Mouse (Mus musculus) midbrain, embryonic 14.5 days (tissue): ENCODE data around the gene Zfp58. TPM values are rescaled to one million over a fixed set of nuclear protein-coding genes. Genes with fewer than 3 reads are reported as not detected.
A peak's percentile ranks its signal among the peaks of the same experiment; 100 is the strongest.
"Not testable (repeated sequence)": the region's sequence is repeated elsewhere in the genome, so short reads cannot be mapped to it uniquely, and the experiment has no call there.

Source experiments
- ATAC-seq: fragments of 200-750 bp; cut with Nextera tagmentation; 2 replicates; pipeline ENCODE4 v1.8.0; 2017; ENCODE audit warnings: moderate number of reproducible peaks, moderate library complexity; ENCODE audit not compliant: low FRiP score, low TSS enrichment
- DNase-seq: peaks from one replicate; pipeline ENCODE4 v3.0.0-alpha.2; 2015
- H3K27ac ChIP-seq: fragments of 300-500 bp; sonication (generic); replicated peaks from 2 replicates; pipeline ENCODE4 v1.5.1; 2014; ENCODE audit warnings: mild to moderate bottlenecking, low read depth, low read length, moderate library complexity
- H3K27me3 ChIP-seq: fragments of 300-500 bp; sonication (generic); 2 replicates; pipeline ENCODE4 v1.6.1; 2014; ENCODE audit warnings: low read length, control low read depth, mixed read lengths; ENCODE audit not compliant: control insufficient read depth, insufficient read depth
- H3K36me3 ChIP-seq: fragments of 300-500 bp; sonication (generic); 2 replicates; pipeline ENCODE4 v1.6.1; 2014; ENCODE audit warnings: low read length, control low read depth; ENCODE audit not compliant: control insufficient read depth, insufficient read depth
- H3K4me1 ChIP-seq: fragments of 300-500 bp; sonication (generic); 2 replicates; pipeline ENCODE4 v1.6.1; 2014; ENCODE audit warnings: mild to moderate bottlenecking, antibody characterized with exemption, low read length, control low read depth; ENCODE audit not compliant: control insufficient read depth, insufficient read depth
- H3K4me2 ChIP-seq: fragments of 300-500 bp; sonication (generic); 2 replicates; pipeline ENCODE4 v1.6.1; 2014; ENCODE audit warnings: mild to moderate bottlenecking, low read length, moderate library complexity
- H3K4me3 ChIP-seq: fragments of 300-500 bp; sonication (generic); replicated peaks from 2 replicates; pipeline ENCODE4 v1.5.1; 2014; ENCODE audit warnings: low read depth, low read length
- H3K9ac ChIP-seq: fragments of 300-500 bp; sonication (generic); replicated peaks from 2 replicates; pipeline ENCODE4 v1.6.1; 2014; ENCODE audit warnings: mild to moderate bottlenecking, low read length, moderate library complexity
- H3K9me3 ChIP-seq: fragments of 300-500 bp; sonication (generic); 2 replicates; pipeline ENCODE4 v1.6.1; 2016; ENCODE audit warnings: low read length, control low read depth, mixed read lengths; ENCODE audit not compliant: control insufficient read depth
- WGBS: fragments of 180-500 bp; shearing (Covaris S2); extraction: QIAGEN DNeasy Blood & Tissue Kit; methylation state at CpG from one replicate; pipeline ENCODE4 v1.1.7; 2014; 5-methylcytosine and 5-hydroxymethylcytosine counted together
- polyA plus RNA-seq: library from polyadenylated mRNA; unstranded; fragments of >200 nt; fragmentation: Nextera tagmentation; extraction: Ambion mirVana; gene quantifications from 2 replicates; pipeline ENCODE4 v1.2.1, GENCODE M21; 2014

Gene Zfp58
- polyA plus RNA-seq, 1 experiment from 2014 or later, result 15.5 TPM

GRCm38 (mm10) chr13:67481528-67481927 is 18.8 kb downstream of the Zfp58 start:
- ATAC-seq, result no peak
- 67% methylated on average over 4 of the region's 4 CpGs for WGBS

GRCm38 (mm10) chr13:67469274-67469673 is 31.1 kb downstream of the Zfp58 start:
- no peak overlapping the region for H3K9ac ChIP-seq
- H3K27ac ChIP-seq, result no peak overlapping the region
- no peak for ATAC-seq
- no peak overlapping the region for H3K4me3 ChIP-seq
- H3K9me3 ChIP-seq, result no peaks in the 10 kb centered on the region
- no peak overlapping the region for H3K4me2 ChIP-seq
- no peaks in the 10 kb centered on the region for H3K4me1 ChIP-seq
- no peaks in the 10 kb centered on the region for H3K27me3 ChIP-seq
- H3K36me3 ChIP-seq, result 0 out of 2 replicates have a peak, but pooled peaks cover 3% of the 10 kb centered on the region
- no peak for DNase-seq
- WGBS, result 92% methylated on average over 3 of the region's 3 CpGs

More at GRCm38 (mm10) chr13:67481528-67481927, 18.8 kb downstream of the Zfp58 start:
- Histone ChIP-seq H3K9me3 (no peaks in the 10 kb centered on the region), H3K27me3 (no peaks in the 10 kb centered on the region), H3K27ac (no peak overlapping the region), H3K9ac (no peak overlapping the region), H3K4me1 (peaks cover 9% of the 10 kb centered on the region; the same call in 1 of the 2 replicates), H3K4me2 (no peak overlapping the region), H3K4me3 (no peak overlapping the region), H3K36me3 (no peaks in the 10 kb centered on the region)
- no peak for DNase-seq

GRCm38 (mm10) chr13:67463506-67464185 is 36.7 kb downstream of the Zfp58 start:
- 84% methylated on average over 3 of the region's 5 CpGs for WGBS
- not testable (repeated sequence) for H3K36me3 ChIP-seq

GRCm38 (mm10) chr13:67452021-67452309 is 48.4 kb downstream of the Zfp58 start:
- 0 out of 2 replicates have a peak, but pooled peaks cover 4% of the 10 kb centered on the region for H3K36me3 ChIP-seq
- H3K4me1 ChIP-seq, result 0 out of 2 replicates have a peak, but pooled peaks cover 4% of the 10 kb centered on the region
- H3K9me3 ChIP-seq, result no peaks in the 10 kb centered on the region
- H3K9ac ChIP-seq, result peak overlapping the region; percentile 56
- DNase-seq (no peak), ATAC-seq (peak; percentile 34; the same call in 1 of the 2 replicates)
- H3K27me3 ChIP-seq, result no peaks in the 10 kb centered on the region
- H3K4me3 ChIP-seq, result peak overlapping the region; percentile 49
- WGBS, result 6% methylated on average over 3 of the region's 3 CpGs
- H3K4me2 ChIP-seq, result peak overlapping the region; percentile 71
- H3K27ac ChIP-seq, result no peak overlapping the region

More at GRCm38 (mm10) chr13:67463506-67464185, 36.7 kb downstream of the Zfp58 start:
- H3K9me3 ChIP-seq, H3K27ac ChIP-seq, H3K27me3 ChIP-seq, H3K9ac ChIP-seq, H3K4me1 ChIP-seq, H3K4me3 ChIP-seq, H3K4me2 ChIP-seq, DNase-seq, ATAC-seq: not testable (repeated sequence)

GRCm38 (mm10) chr13:67451172-67452020 is 49.0 kb downstream of the Zfp58 start, which contains the start of gene Zfp874a:
Gene Zfp874a, minus strand, starts transcription at chr13:67451624.
- WGBS, result 2% methylated on average over 20 of the region's 20 CpGs
- Histone ChIP-seq H3K27me3 (no peaks in the 10 kb centered on the region), H3K4me2 (peak within 1 kb of the TSS; percentile 71), H3K4me3 (peak within 1 kb of the TSS; percentile 49), H3K9ac (peak within 1 kb of the TSS; percentile 56), H3K36me3 (0 out of 2 replicates have a peak, but pooled peaks cover 7% of the 10 kb centered on the region), H3K4me1 (0 out of 2 replicates have a peak, but pooled peaks cover 4% of the 10 kb centered on the region), H3K9me3 (no peaks in the 10 kb centered on the region), H3K27ac (no peak within 1 kb of the TSS)
- DNase-seq (peak; percentile 94), ATAC-seq (peak; percentile 94)

Other genes starting within 250 kb of the Zfp58 start
- 7.0 and 8.3 TPM in 2 replicates for gene Zfp458, start 222.1 kb downstream of the Zfp58 start, polyA plus RNA-seq
- gene Zfp457, start 194.1 kb downstream of the Zfp58 start, polyA plus RNA-seq, result 0.76 and 0.92 TPM in 2 replicates
- gene Zfp595, start 168.0 kb downstream of the Zfp58 start, polyA plus RNA-seq, result 2.1 TPM in 2 replicates
- gene Gm28044, start 140.0 kb downstream of the Zfp58 start, polyA plus RNA-seq, result not detected in 2 replicates
- 0.65 and 0.82 TPM in 2 replicates for gene Zfp953, start 139.9 kb downstream of the Zfp58 start, polyA plus RNA-seq
- 0.38 TPM in 1 of 2 replicates, not detected in the other for gene Gm28041, start 124.8 kb downstream of the Zfp58 start, polyA plus RNA-seq
- 0.78 and 0.93 TPM in 2 replicates for gene Zfp456, start 124.7 kb downstream of the Zfp58 start, polyA plus RNA-seq
- gene Zfp429, start 100.7 kb downstream of the Zfp58 start, polyA plus RNA-seq, result 2.7 and 3.6 TPM in 2 replicates
- gene Zfp459, start 79.1 kb downstream of the Zfp58 start, polyA plus RNA-seq, result 0.72 TPM in 2 replicates
- gene Zfp874a, start 48.9 kb downstream of the Zfp58 start, polyA plus RNA-seq, result 6.0 and 7.6 TPM in 2 replicates
- gene Zfp874b, start 16.3 kb downstream of the Zfp58 start, polyA plus RNA-seq, result 2.3 and 2.7 TPM in 2 replicates
- gene Gm26965, start 25.6 kb upstream of the Zfp58 start, polyA plus RNA-seq, result 0.42 TPM in 1 of 2 replicates, not detected in the other
- gene Zfp87, start 25.6 kb upstream of the Zfp58 start, polyA plus RNA-seq, result 39.9 and 45.3 TPM in 2 replicates
- gene Zfp748, start 53.3 kb upstream of the Zfp58 start, polyA plus RNA-seq, result 18.1 and 22.0 TPM in 2 replicates
- 4.8 and 6.6 TPM in 2 replicates for gene Zfp729b, start 109.2 kb upstream of the Zfp58 start, polyA plus RNA-seq
- not detected in 2 replicates for gene Gm49345, start 137.2 kb upstream of the Zfp58 start, polyA plus RNA-seq
- 4.1 and 4.3 TPM in 2 replicates for gene Zfp729a, start 137.2 kb upstream of the Zfp58 start, polyA plus RNA-seq
- 13.9 and 15.9 TPM in 2 replicates for gene Zfp738, start 186.5 kb upstream of the Zfp58 start, polyA plus RNA-seq
- gene Zfp65, start 228.6 kb upstream of the Zfp58 start, polyA plus RNA-seq, result 5.4 and 6.7 TPM in 2 replicates